Mouse (Mus musculus): ENCODE results near the gene Nt5c3. TPM values are rescaled to one million over a fixed set of nuclear protein-coding genes. Genes with fewer than 3 reads are reported as not detected.

Gene Nt5c3
- polyA plus RNA-seq, 1 experiment from 2014 or later = 64.5 TPM

GRCm38 (mm10) chr6:56832407-56832796 is 91.3 kb downstream of the Nt5c3 start:
- H3K9me3 ChIP-seq = no peaks in the 10 kb centered on the region
- peaks cover 13% of the 10 kb centered on the region for H3K36me3 ChIP-seq
- peak; percentile 37; the same call in 1 of the 2 replicates for ATAC-seq (ENCODE audit: insufficient number of reproducible peaks, insufficient read depth, low FRiP score, low TSS enrichment)
- no peaks in the 10 kb centered on the region for H3K27me3 ChIP-seq
- H3K4me1 ChIP-seq = 0 out of 2 replicates have a peak, but pooled peaks cover 7% of the 10 kb centered on the region
- peak overlapping the region; percentile 81 for H3K27ac ChIP-seq
- H3K4me2 ChIP-seq (replicated peaks) = peak overlapping the region; percentile 61
- peak overlapping the region; percentile 80 for H3K9ac ChIP-seq
- H3K4me3 ChIP-seq = peak overlapping the region; percentile 66
- 1% methylated on average over 15 of the region's 15 CpGs for WGBS

Other genes with a start within 250 kb of the Nt5c3 start
- gene Lsm5, start 219.2 kb downstream of the Nt5c3 start, polyA plus RNA-seq (2016; fragmentation: Nextera tagmentation; extraction: Ambion mirVana) = 179 and 185 TPM in 2 replicates
- gene Avl9, start 209.0 kb downstream of the Nt5c3 start, polyA plus RNA-seq (2016; fragmentation: Nextera tagmentation; extraction: Ambion mirVana) = 19.4 and 20.1 TPM in 2 replicates
- 44.8 and 45.6 TPM in 2 replicates for gene Kbtbd2, start 126.1 kb downstream of the Nt5c3 start, polyA plus RNA-seq (2016; fragmentation: Nextera tagmentation; extraction: Ambion mirVana)
- gene Fkbp9, start 91.9 kb downstream of the Nt5c3 start, polyA plus RNA-seq (2016; fragmentation: Nextera tagmentation; extraction: Ambion mirVana) = 130 and 135 TPM in 2 replicates
- gene Vmn1r4, start 83 bp upstream of the Nt5c3 start, polyA plus RNA-seq (2016; fragmentation: Nextera tagmentation; extraction: Ambion mirVana) = 0.28 and 0.46 TPM in 2 replicates
- gene Vmn1r5, start 46.3 kb upstream of the Nt5c3 start, polyA plus RNA-seq (2016; fragmentation: Nextera tagmentation; extraction: Ambion mirVana) = not detected in 2 replicates
- gene Vmn1r6, start 73.3 kb upstream of the Nt5c3 start, polyA plus RNA-seq (2016; fragmentation: Nextera tagmentation; extraction: Ambion mirVana) = not detected in 2 replicates
- gene Vmn1r7, start 101.4 kb upstream of the Nt5c3 start, polyA plus RNA-seq (2016; fragmentation: Nextera tagmentation; extraction: Ambion mirVana) = not detected in 2 replicates
- gene Vmn1r8, start 108.4 kb upstream of the Nt5c3 start, polyA plus RNA-seq (2016; fragmentation: Nextera tagmentation; extraction: Ambion mirVana) = not detected in 2 replicates
- not detected in 2 replicates for gene Vmn1r9, start 142.9 kb upstream of the Nt5c3 start, polyA plus RNA-seq (2016; fragmentation: Nextera tagmentation; extraction: Ambion mirVana)
- gene Vmn1r10, start 185.5 kb upstream of the Nt5c3 start, polyA plus RNA-seq (2016; fragmentation: Nextera tagmentation; extraction: Ambion mirVana) = not detected in 2 replicates
- gene Vmn1r11, start 209.5 kb upstream of the Nt5c3 start, polyA plus RNA-seq (2016; fragmentation: Nextera tagmentation; extraction: Ambion mirVana) = not detected in 2 replicates
- not detected in 2 replicates for gene Vmn1r12, start 233.0 kb upstream of the Nt5c3 start, polyA plus RNA-seq (2016; fragmentation: Nextera tagmentation; extraction: Ambion mirVana)